Mouse (Mus musculus) MEL (cell line): ENCODE results near the gene Rnf212.

ENCODE experiments used
- CHD2 ChIP-seq: IDR thresholded peaks from 2 replicates; pipeline ENCODE4 v1.6.1; 2011; ENCODE audit warnings: low read length, improper control_type of control experiment
- CTCF ChIP-seq, 3 experiments: IDR thresholded peaks in 2 of 3; conservative IDR thresholded peaks in 1 of 3; 2 replicates each; pipeline ENCODE4 v1.5.1; 2011 to 2012; ENCODE audit warnings: low read length in 3 of 3, low read depth in 2 of 3, mild to moderate bottlenecking in 2 of 3, improper control_type of control experiment in 1 of 3, inconsistent platforms in 1 of 3, mixed read lengths in 1 of 3, moderate library complexity in 1 of 3; ENCODE audit not compliant: control insufficient read depth in 1 of 3, insufficient read depth in 1 of 3, poor library complexity in 1 of 3, severe bottlenecking in 1 of 3
- EP300 ChIP-seq, 2 experiments: IDR thresholded peaks; 2 replicates each; pipeline ENCODE4 v1.6.1; 2011; ENCODE audit warnings: improper control_type of control experiment in 2 of 2, low read length in 2 of 2, low read depth in 1 of 2, mild to moderate bottlenecking in 1 of 2
- GATA1 ChIP-seq: IDR thresholded peaks from 2 replicates; pipeline ENCODE4 v1.6.1; 2011; ENCODE audit warnings: low read depth, low read length, improper control_type of control experiment
- JUND ChIP-seq: IDR thresholded peaks from 2 replicates; pipeline ENCODE4 v1.6.1; 2011; ENCODE audit warnings: low read depth, mild to moderate bottlenecking, improper control_type of control experiment, low read length
- MAX ChIP-seq: IDR thresholded peaks from 2 replicates; pipeline ENCODE4 v1.6.1; 2011; ENCODE audit warnings: low read length, improper control_type of control experiment
- MEF2A ChIP-seq: IDR thresholded peaks from 2 replicates; pipeline ENCODE4 v1.6.1; 2014; ENCODE audit warnings: low read depth, mild to moderate bottlenecking, inconsistent platforms, low read length, improper control_type of control experiment; ENCODE audit not compliant: poor library complexity, insufficient replicate concordance, severe bottlenecking; ENCODE audit errors: extremely low read depth
- POLR2A ChIP-seq, 2 experiments: IDR thresholded peaks; 2 replicates each; pipeline ENCODE4 v1.6.1; 2011 to 2012; ENCODE audit warnings: low read length in 2 of 2, mild to moderate bottlenecking in 2 of 2, control low read depth in 1 of 2, improper control_type of control experiment in 1 of 2, low read depth in 1 of 2, moderate library complexity in 1 of 2; ENCODE audit not compliant: control insufficient read depth in 1 of 2, insufficient read depth in 1 of 2, poor library complexity in 1 of 2
- POLR2AphosphoS2 ChIP-seq: IDR thresholded peaks from 2 replicates; pipeline ENCODE4 v1.6.1; 2011; ENCODE audit warnings: low read length, improper control_type of control experiment

- peak; percentile 86 to 95 (median 94) for TF ChIP-seq CTCF (IDR thresholded peaks at IDR 0.05 in 2 of 3, conservative IDR thresholded peaks at IDR 0.05 in 1 of 3; ENCODE audit: control insufficient read depth in 1 of 3, insufficient read depth in 1 of 3, low read depth in 2 of 3, low read length in 3 of 3, poor library complexity in 1 of 3, severe bottlenecking in 1 of 3)
- TF ChIP-seq MAX: no peak
- no peak for TF ChIP-seq MEF2A
- TF ChIP-seq EP300 (IDR thresholded peaks at IDR 0.05; ENCODE audit: low read depth in 1 of 2, low read length in 2 of 2): no peak
- TF ChIP-seq POLR2A (IDR thresholded peaks at IDR 0.05; ENCODE audit: control insufficient read depth in 1 of 2, insufficient read depth in 1 of 2, low read depth in 1 of 2, low read length in 2 of 2, poor library complexity in 1 of 2): no peak
- TF ChIP-seq JUND: no peak
- TF ChIP-seq GATA1: no peak
- TF ChIP-seq CHD2: no peak
- TF ChIP-seq POLR2AphosphoS2: no peak
These were observed 48.1 kb downstream of the Rnf212 start for GRCm38 (mm10) chr5:108726557-108727248.
